Comparison of ENCODE assay signal across 25 mouse cellular contexts in genomic region chr1:159510667-159511066, GRCm38 (mm10). TPM values are rescaled to one million over a fixed set of nuclear protein-coding genes. Genes with fewer than 3 reads are reported as not detected.
A peak's percentile ranks its signal among the peaks of the same experiment; 100 is the strongest.
DNase-seq lines count a peak whose midpoint lies in the region; ATAC-seq lines count a peak whose summit lies in the region.
"Had no signal": no experiment of that assay in that cellular context is flagged by ENCODE, and none has a peak within 500 bp of the region (broad histone marks: within the 10 kb centered on the region; RNA-seq: fewer than 3 reads in every experiment).

No protein-coding gene starts in this region.

- H3K4me3 ChIP-seq in embryonic facial prominence, embryonic 14.5 days (ENCODE audit: low read depth, low read length): no peak overlapping the region
- no peak overlapping the region for H3K4me3 ChIP-seq in embryonic facial prominence, embryonic 10.5 days
- no peak overlapping the region for H3K4me3 ChIP-seq in embryonic facial prominence, embryonic 15.5 days (replicated peaks)
- H3K4me3 ChIP-seq: embryonic facial prominence, embryonic 13.5 days; erythroblast, embryonic 14.5 days; forebrain, embryonic 10.5 days; forebrain, embryonic 12.5 days; forebrain, embryonic 15.5 days had no signal

- WGBS in embryonic facial prominence, embryonic 14.5 days: 49% methylated on average over 3 of the region's 3 CpGs
- WGBS in embryonic facial prominence, embryonic 10.5 days: 77% methylated on average over 3 of the region's 3 CpGs
- 38% methylated on average over 3 of the region's 3 CpGs for WGBS in embryonic facial prominence, embryonic 15.5 days

- peak; percentile 74 for ATAC-seq in embryonic facial prominence, embryonic 14.5 days (ENCODE audit: low read depth)
- ATAC-seq in frontal cortex, adult (ENCODE audit: low TSS enrichment): peak; percentile 38; the same call in 1 of the 2 replicates
- ATAC-seq in embryonic facial prominence, embryonic 15.5 days (ENCODE audit: insufficient number of reproducible peaks, low FRiP score, low TSS enrichment, low read depth): peak; percentile 39; the same call in 1 of the 2 replicates
- ATAC-seq: activated CD4-positive, CD25-positive, alpha-beta regulatory T cell, adult 4 months; CD4-positive, CD25-positive, alpha-beta regulatory T cell, adult 4 months; forebrain, embryonic 15.5 days; Patski had no signal

- H3K27ac ChIP-seq in embryonic facial prominence, embryonic 14.5 days (replicated peaks; ENCODE audit: low read depth, low read length): no peak overlapping the region
- no peak overlapping the region for H3K27ac ChIP-seq in embryonic facial prominence, embryonic 10.5 days (replicated peaks)
- no peak overlapping the region for H3K27ac ChIP-seq in embryonic facial prominence, embryonic 15.5 days (replicated peaks)
- H3K27ac ChIP-seq: embryonic facial prominence, embryonic 13.5 days; forebrain, embryonic 10.5 days; forebrain, embryonic 12.5 days; forebrain, embryonic 15.5 days had no signal

- H3K4me2 ChIP-seq in embryonic facial prominence, embryonic 14.5 days (ENCODE audit: low read depth, low read length): no peak overlapping the region
- H3K4me2 ChIP-seq in embryonic facial prominence, embryonic 15.5 days (replicated peaks): no peak overlapping the region
- H3K4me2 ChIP-seq: embryonic facial prominence, embryonic 13.5 days; forebrain, embryonic 12.5 days; forebrain, embryonic 15.5 days had no signal

- no peak overlapping the region for H3K9ac ChIP-seq in embryonic facial prominence, embryonic 14.5 days (ENCODE audit: low read depth, low read length)
- no peak overlapping the region for H3K9ac ChIP-seq in embryonic facial prominence, embryonic 15.5 days
- H3K9ac ChIP-seq: embryonic facial prominence, embryonic 13.5 days; forebrain, embryonic 12.5 days; forebrain, embryonic 15.5 days had no signal

- no peaks in the 10 kb centered on the region for H3K9me3 ChIP-seq in embryonic facial prominence, embryonic 14.5 days (ENCODE audit: control insufficient read depth, low read length)
- H3K9me3 ChIP-seq in embryonic facial prominence, embryonic 10.5 days: no peaks in the 10 kb centered on the region
- no peaks in the 10 kb centered on the region for H3K9me3 ChIP-seq in embryonic facial prominence, embryonic 15.5 days (replicated peaks)
- H3K9me3 ChIP-seq: embryonic facial prominence, embryonic 13.5 days; forebrain, embryonic 10.5 days; forebrain, embryonic 12.5 days; forebrain, embryonic 15.5 days; G1E had no signal

- no peaks in the 10 kb centered on the region for H3K4me1 ChIP-seq in embryonic facial prominence, embryonic 14.5 days (ENCODE audit: control insufficient read depth, insufficient read depth, low read length)
- no peaks in the 10 kb centered on the region for H3K4me1 ChIP-seq in embryonic facial prominence, embryonic 10.5 days
- H3K4me1 ChIP-seq in embryonic facial prominence, embryonic 15.5 days: no peaks in the 10 kb centered on the region
- H3K4me1 ChIP-seq: embryonic facial prominence, embryonic 13.5 days; forebrain, embryonic 10.5 days; forebrain, embryonic 12.5 days; forebrain, embryonic 15.5 days had no signal

- no peaks in the 10 kb centered on the region for H3K27me3 ChIP-seq in embryonic facial prominence, embryonic 14.5 days (replicated peaks; ENCODE audit: control insufficient read depth, insufficient read depth, low read length)
- no peaks in the 10 kb centered on the region for H3K27me3 ChIP-seq in embryonic facial prominence, embryonic 10.5 days (replicated peaks; ENCODE audit: low read depth, poor library complexity, severe bottlenecking)
- no peaks in the 10 kb centered on the region for H3K27me3 ChIP-seq in embryonic facial prominence, embryonic 15.5 days
- H3K27me3 ChIP-seq: embryonic facial prominence, embryonic 13.5 days; forebrain, embryonic 12.5 days; forebrain, embryonic 15.5 days; Patski had no signal

- no peaks in the 10 kb centered on the region for H3K36me3 ChIP-seq in embryonic facial prominence, embryonic 14.5 days (ENCODE audit: control insufficient read depth, insufficient read depth, low read length)
- H3K36me3 ChIP-seq in embryonic facial prominence, embryonic 10.5 days (replicated peaks): no peaks in the 10 kb centered on the region
- H3K36me3 ChIP-seq in embryonic facial prominence, embryonic 15.5 days: no peaks in the 10 kb centered on the region
- H3K36me3 ChIP-seq: embryonic facial prominence, embryonic 13.5 days; forebrain, embryonic 10.5 days; forebrain, embryonic 12.5 days; forebrain, embryonic 15.5 days; G1E had no signal

- DNase-seq in embryonic facial prominence, embryonic 14.5 days (ENCODE audit: low spot score): peak; percentile 56
- no peak for DNase-seq in embryonic facial prominence, embryonic 10.5 days (ENCODE audit: low spot score)
- no peak for DNase-seq in frontal cortex, adult 2 months (ENCODE audit: extremely low spot score in 1 of 2, low spot score in 1 of 2)
- DNase-seq in layer of hippocampus, adult 9-11 months: peak; percentile 29
- DNase-seq in layer of hippocampus, adult 9-10 months (ENCODE audit: low spot score): no peak
- DNase-seq: adrenal gland, adult 8-10 months; adrenal gland, postnatal 14 days; adrenal gland, postnatal 36 days; B cell, adult 2 months; cerebellum, adult 11-12 months; cerebellum, adult 2 months; cerebellum, adult 9-10 months; cerebellum, postnatal 10 days; cerebellum, postnatal 25 days had no signal

RNA-seq across cellular contexts. Expression of gene Tnr, which starts 12.9 kb away (rescaled TPM):
- polyA plus RNA-seq in embryonic facial prominence, embryonic 14.5 days (2014; fragmentation: Nextera tagmentation; extraction: Ambion mirVana): 0.11 and 0.34 TPM in 2 replicates
- 0.19 TPM in 2 replicates for polyA plus RNA-seq in embryonic facial prominence, embryonic 10.5 days (2016; fragmentation: Nextera tagmentation; extraction: Ambion mirVana)
- 29.9 and 32.6 TPM in 2 replicates for polyA plus RNA-seq in frontal cortex, adult 2 months (2012; rRNA removed)
- polyA plus RNA-seq in embryonic facial prominence, embryonic 15.5 days (2015; fragmentation: Nextera tagmentation; extraction: Ambion mirVana): 0.11 and 0.23 TPM in 2 replicates
- polyA plus RNA-seq: CD4-positive, CD25-positive, alpha-beta regulatory T cell, adult 4 months; erythroblast, embryonic 14.5 days; G1E had no signal

Comparison
In these comparisons a context has a peak if more than half of its experiments do, and no peak if none do; other contexts are left out.
1. DNase-seq: peak in embryonic facial prominence, embryonic 14.5 days (single experiment) and layer of hippocampus, adult 9-11 months (single experiment); none in embryonic facial prominence, embryonic 10.5 days (single experiment), frontal cortex, adult 2 months (0 of 2) and layer of hippocampus, adult 9-10 months (single experiment).
2. RNA of gene Tnr, which starts 12.9 kb away (polyA plus RNA-seq): 29.9 to 32.6 TPM in frontal cortex, adult 2 months; 0.11 to 0.23 TPM in embryonic facial prominence, embryonic 15.5 days, 0.19 TPM in embryonic facial prominence, embryonic 10.5 days and 0.11 to 0.34 TPM in embryonic facial prominence, embryonic 14.5 days; every median in the first group is over 10 times any median in the second.
3. Peak in every context shown above with its lines, with median percentiles within 50 percentile points of each other: ATAC-seq.